Mouse (Mus musculus) cerebellum, adult 2 months (tissue): ENCODE data around the gene Mrpl10. TPM values are rescaled to one million over a fixed set of nuclear protein-coding genes. Genes with fewer than 3 reads are reported as not detected.

Source experiments
- DNase-seq, 2 experiments: peaks; one replicate each; pipeline ENCODE4 v3.0.0; 2021
- H3K27ac ChIP-seq: fragments of 200-500 bp; 2 replicates; pipeline ENCODE4 v1.5.1; 2012; ENCODE audit warnings: low read length, control low read depth, inconsistent platforms; ENCODE audit not compliant: insufficient read depth
- H3K27me3 ChIP-seq: fragments of 200-500 bp; 2 replicates; pipeline ENCODE4 v1.6.1; 2012; ENCODE audit warnings: inconsistent platforms, mild to moderate bottlenecking, low read length, moderate library complexity; ENCODE audit not compliant: control insufficient read depth, insufficient read depth
- H3K4me1 ChIP-seq: fragments of 200-500 bp; 2 replicates; pipeline ENCODE4 v1.6.1; 2011; ENCODE audit warnings: low read length; ENCODE audit not compliant: control insufficient read depth, insufficient read depth
- H3K4me3 ChIP-seq: fragments of 200-500 bp; replicated peaks from 2 replicates; pipeline ENCODE3; 2011; ENCODE audit warnings: mild to moderate bottlenecking, low read depth, low read length, control low read depth; ENCODE audit not compliant: insufficient read depth
- CTCF ChIP-seq: fragments of 200-500 bp; IDR thresholded peaks from 2 replicates; pipeline ENCODE4 v1.5.1; 2011; ENCODE audit warnings: low read depth, mild to moderate bottlenecking, control low read depth, low read length, moderate library complexity, borderline replicate concordance; ENCODE audit not compliant: insufficient read depth
- POLR2A ChIP-seq: fragments of 200-500 bp; IDR thresholded peaks from 2 replicates; pipeline ENCODE4 v1.6.1; 2011; ENCODE audit warnings: low read length, control low read depth, borderline replicate concordance; ENCODE audit not compliant: insufficient read depth
- WGBS: fragments of 180-500 bp; shearing (Covaris S2); methylation state at CpG from one replicate; pipeline ENCODE4 v1.1.7; 2018; 5-methylcytosine and 5-hydroxymethylcytosine counted together
- polyA plus RNA-seq: library from polyadenylated mRNA; depleted of rRNA; stranded (reverse); fragments of >200 nt; gene quantifications from 2 replicates; pipeline ENCODE4 v1.2.3, GENCODE M21; 2012

Mrpl10 gene
- polyA plus RNA-seq, 1 experiment = 83.5 TPM

DNA sequence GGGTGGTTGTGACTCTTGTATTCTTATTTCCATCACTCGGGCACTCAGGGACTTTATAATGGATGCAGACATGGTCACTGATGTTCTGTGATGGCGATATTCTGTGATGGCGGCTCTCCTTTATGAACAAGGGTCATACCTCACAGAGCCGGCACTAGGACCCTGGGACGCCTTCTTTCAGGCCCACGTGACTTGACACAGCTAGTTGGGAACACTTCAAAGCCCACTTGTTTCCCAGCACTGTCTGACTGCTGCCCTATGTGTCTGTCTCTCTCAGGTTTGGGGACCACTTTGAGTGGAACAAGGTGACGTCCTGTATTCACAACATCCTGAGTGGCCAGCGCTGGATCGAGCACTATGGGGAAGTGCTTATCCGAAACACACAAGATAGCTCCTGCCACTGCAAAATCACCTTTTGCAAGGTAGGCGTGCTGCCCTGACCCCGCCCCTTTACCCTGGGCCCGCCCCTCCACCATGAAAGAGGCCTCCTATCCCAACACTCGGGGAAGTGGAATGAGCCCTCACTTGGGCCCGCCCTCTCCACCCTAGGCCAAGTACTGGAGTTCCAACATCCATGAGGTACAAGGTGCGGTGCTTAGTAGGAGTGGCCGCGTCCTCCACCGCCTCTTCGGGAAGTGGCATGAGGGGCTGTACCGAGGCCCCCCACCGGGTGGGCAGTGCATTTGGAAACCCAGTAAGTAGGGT is 25.4 kb downstream of the Mrpl10 start:
- Histone ChIP-seq H3K4me1 (peaks cover 4% of the 10 kb centered on the region; the same call in 1 of the 2 replicates), H3K27ac (no peak overlapping the region), H3K4me3 (no peak overlapping the region), H3K27me3 (no peaks in the 10 kb centered on the region)
- DNase-seq = no peak
- WGBS = 63% methylated on average over 22 of the region's 22 CpGs
- TF ChIP-seq CTCF = no peak
- TF ChIP-seq POLR2A = no peak

DNA sequence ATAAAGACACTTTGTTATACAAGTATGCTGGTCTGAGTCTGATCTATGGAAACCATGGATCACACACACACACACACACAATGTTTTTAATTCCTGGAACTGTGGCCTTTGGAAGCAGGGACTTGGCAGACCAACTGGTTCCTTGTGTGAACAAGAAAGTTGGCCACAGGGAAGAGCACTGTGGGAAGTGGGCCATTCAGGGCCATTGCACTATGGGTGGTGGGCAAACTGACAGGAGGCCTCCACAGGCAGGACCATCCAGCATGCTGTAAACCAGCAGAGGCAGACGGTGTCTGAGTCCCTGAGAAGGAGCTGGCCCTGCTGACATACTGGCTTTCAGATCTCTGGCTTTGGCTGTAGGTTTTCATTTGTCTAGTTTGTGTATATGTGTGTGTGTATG is 28.0 kb downstream of the Mrpl10 start:
- TF ChIP-seq POLR2A (no peak), CTCF (no peak)
- Histone ChIP-seq H3K27me3 (no peaks in the 10 kb centered on the region), H3K27ac (no peak overlapping the region), H3K4me3 (no peak overlapping the region), H3K4me1 (peaks cover 4% of the 10 kb centered on the region; the same call in 1 of the 2 replicates)
- WGBS = 10% methylated on average over 1 of the region's 1 CpGs
- no peak for DNase-seq

- no peak for TF ChIP-seq CTCF
- no peak for TF ChIP-seq POLR2A
- Histone ChIP-seq H3K4me1 (peaks cover 4% of the 10 kb centered on the region; the same call in 1 of the 2 replicates), H3K27ac (no peak overlapping the region), H3K4me3 (no peak overlapping the region), H3K27me3 (no peaks in the 10 kb centered on the region)
- WGBS = 87% methylated on average over 2 of the region's 2 CpGs
- DNase-seq = no peak
Observed at GRCm38 (mm10) chr11:97069770-97070169, 28.4 kb downstream of the Mrpl10 start.

DNA sequence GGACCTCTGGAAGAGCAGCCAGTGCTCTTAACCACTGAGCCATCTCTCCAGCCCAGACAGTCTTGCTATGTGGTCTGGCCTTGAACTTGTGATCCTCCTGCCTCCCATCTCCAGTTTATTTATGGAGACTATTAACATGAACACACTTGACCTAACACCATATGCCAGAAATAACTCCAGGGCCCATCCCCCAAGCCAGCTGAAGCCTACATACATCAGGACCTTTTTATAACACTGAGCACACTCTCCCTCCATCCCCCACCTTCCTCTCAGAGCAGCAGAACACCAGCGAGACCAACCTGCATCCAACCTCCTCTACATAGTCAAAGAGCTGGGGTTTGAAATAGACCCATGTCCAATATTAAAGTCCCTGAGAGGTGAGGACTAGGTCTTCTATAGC is 29.8 kb downstream of the Mrpl10 start:
- Histone ChIP-seq H3K27me3 (no peaks in the 10 kb centered on the region), H3K4me1 (peaks cover 4% of the 10 kb centered on the region; the same call in 1 of the 2 replicates), H3K4me3 (no peak overlapping the region), H3K27ac (no peak overlapping the region)
- DNase-seq = no peak
- WGBS = 90% methylated on average over 1 of the region's 1 CpGs
- no peak for TF ChIP-seq POLR2A
- no peak for TF ChIP-seq CTCF

GRCm38 (mm10) chr11:97072533-97072932 is 31.2 kb downstream of the Mrpl10 start:
- DNase-seq = peak in 1 of 2 experiments; percentile 38
- no peak overlapping the region for H3K27ac ChIP-seq
- H3K4me1 ChIP-seq = peaks cover 4% of the 10 kb centered on the region; the same call in 1 of the 2 replicates
- no peak for TF ChIP-seq POLR2A
- TF ChIP-seq CTCF = peak; percentile 61
- no peaks in the 10 kb centered on the region for H3K27me3 ChIP-seq
- 29% methylated on average over 3 of the region's 3 CpGs for WGBS
- no peak overlapping the region for H3K4me3 ChIP-seq

GRCm38 (mm10) chr11:97074235-97074634 is 32.9 kb downstream of the Mrpl10 start:
- no peak for DNase-seq
- H3K4me3 ChIP-seq = no peak overlapping the region
- TF ChIP-seq POLR2A (no peak), CTCF (no peak)
- WGBS = 68% methylated on average over 8 of the region's 8 CpGs
- H3K27me3 ChIP-seq = no peaks in the 10 kb centered on the region
- peaks cover 3% of the 10 kb centered on the region; the same call in 1 of the 2 replicates for H3K4me1 ChIP-seq
- H3K27ac ChIP-seq = no peak overlapping the region

- Histone ChIP-seq H3K4me1 (no peaks in the 10 kb centered on the region), H3K27me3 (no peaks in the 10 kb centered on the region), H3K27ac (no peak overlapping the region), H3K4me3 (no peak overlapping the region)
- WGBS = 67% methylated on average over 4 of the region's 4 CpGs
- no peak for TF ChIP-seq CTCF
- TF ChIP-seq POLR2A = no peak
- DNase-seq = no peak
Observed at GRCm38 (mm10) chr11:97078751-97079150, 37.4 kb downstream of the Mrpl10 start.

DNA sequence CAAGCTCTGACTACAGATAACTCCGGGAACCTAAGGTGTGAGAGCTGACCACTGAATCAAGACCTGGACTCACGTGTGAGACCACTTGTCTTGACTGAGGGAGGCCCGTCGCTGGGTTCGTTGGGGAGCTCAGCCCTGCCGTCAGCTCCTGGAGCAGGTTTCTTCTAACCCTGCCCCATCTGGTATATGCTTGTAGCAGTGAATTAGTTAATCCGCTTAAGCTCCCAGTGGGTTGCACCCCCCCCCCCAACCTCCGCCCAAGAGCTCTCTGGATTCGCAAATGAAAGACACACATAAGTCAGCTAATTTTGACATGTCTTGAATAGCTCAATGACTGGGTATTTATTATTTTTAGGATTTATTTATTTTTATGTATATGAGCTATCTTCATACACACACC is 38.9 kb downstream of the Mrpl10 start:
- DNase-seq = no peak

More for the DNA sequence above, 38.9 kb downstream of the Mrpl10 start:
- WGBS = 40% methylated on average over 9 of the region's 9 CpGs
- TF ChIP-seq CTCF (no peak), POLR2A (no peak)
- no peak overlapping the region for H3K4me3 ChIP-seq
- no peaks in the 10 kb centered on the region for H3K27me3 ChIP-seq
- H3K4me1 ChIP-seq = no peaks in the 10 kb centered on the region
- H3K27ac ChIP-seq = no peak overlapping the region
